Mouse (Mus musculus): ENCODE data around the gene Mettl7b.

DNA sequence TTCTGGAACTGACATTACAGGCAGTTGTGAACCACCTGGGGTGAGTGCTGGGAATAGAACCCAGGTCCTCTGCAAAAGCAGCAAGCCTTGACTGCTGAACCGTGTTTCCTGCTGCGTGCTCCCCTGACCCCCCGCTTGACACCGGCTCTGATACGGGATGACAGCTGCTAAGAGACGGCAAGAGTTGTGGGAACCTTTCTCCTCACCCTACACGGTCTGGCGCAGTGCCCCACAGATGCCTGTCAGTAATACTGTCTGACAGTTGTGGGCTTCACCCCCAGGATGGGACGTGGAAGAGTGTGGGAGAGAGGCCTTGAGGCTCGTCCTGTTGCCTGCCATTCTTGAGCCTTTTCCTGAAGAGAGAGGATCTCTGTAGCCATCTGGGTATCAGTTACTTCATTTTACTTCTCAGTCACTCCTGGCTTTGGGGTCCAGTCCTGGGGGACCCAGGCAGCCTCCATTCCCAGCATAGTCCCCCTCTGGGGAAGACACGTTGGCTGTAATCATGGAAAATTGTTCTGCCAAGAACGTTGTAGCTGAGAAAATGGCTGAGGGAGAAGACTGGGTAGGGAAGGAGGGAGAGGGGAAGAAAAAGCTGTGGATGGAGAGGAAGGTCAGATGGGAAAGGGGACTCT is 22.9 kb downstream of the Mettl7b start:
- TF ChIP-seq CTCF (IDR thresholded peaks at IDR 0.05; ENCODE audit: insufficient read depth, low read length) (no peak), POLR2A (IDR thresholded peaks at IDR 0.05; ENCODE audit: borderline replicate concordance, extremely low read depth, low read depth, low read length) (no peak)

Data from lung, adult 2 months (tissue).